Mouse (Mus musculus) lung, adult 18-20 months (tissue): ENCODE measurements around the gene Btf3l4.

Experiments
- DNase-seq, 2 experiments: peaks; one replicate each; pipeline ENCODE4 v3.0.0; 2022; ENCODE audit warnings: mixed read lengths in 2 of 2

Gene Btf3l4

GRCm38 (mm10) chr4:108811550-108811949 is 21.9 kb downstream of the Btf3l4 start:
- DNase-seq = no peak

GRCm38 (mm10) chr4:108811142-108811541 is 22.3 kb downstream of the Btf3l4 start:
- no peak for DNase-seq

- no peak for DNase-seq
These were observed 29.9 kb downstream of the Btf3l4 start for GRCm38 (mm10) chr4:108803535-108803934.

GRCm38 (mm10) chr4:108798083-108798830 is 35.2 kb downstream of the Btf3l4 start:
- DNase-seq = peak; percentile 70 to 74

- no peak for DNase-seq
These were observed 36.7 kb downstream of the Btf3l4 start for GRCm38 (mm10) chr4:108796701-108797100.

- DNase-seq = no peak
These were observed 39.5 kb downstream of the Btf3l4 start for GRCm38 (mm10) chr4:108793941-108794340.

- DNase-seq = no peak
These were observed 42.9 kb downstream of the Btf3l4 start for GRCm38 (mm10) chr4:108790507-108790906.

GRCm38 (mm10) chr4:108789258-108789936 is 44.0 kb downstream of the Btf3l4 start:
- peak in 1 of 2 experiments; percentile 4 for DNase-seq

GRCm38 (mm10) chr4:108782421-108783085 is 50.9 kb downstream of the Btf3l4 start:
- DNase-seq = no peak

GRCm38 (mm10) chr4:108781596-108781995 is 51.8 kb downstream of the Btf3l4 start:
- no peak for DNase-seq

GRCm38 (mm10) chr4:108780864-108781205 is 52.6 kb downstream of the Btf3l4 start:
- no peak for DNase-seq

GRCm38 (mm10) chr4:108780057-108780863 is 53.2 kb downstream of the Btf3l4 start, which contains the start of gene Zfyve9:
Zfyve9 (minus strand) TSS chr4:108780798.
- DNase-seq = peak; percentile 75 to 80

GRCm38 (mm10) chr4:108779763-108780056 is 53.7 kb downstream of the Btf3l4 start:
- DNase-seq = no peak

GRCm38 (mm10) chr4:108768527-108768926 is 64.9 kb downstream of the Btf3l4 start:
- DNase-seq = no peak
